Mouse (Mus musculus) thymus, adult 2 months (tissue): ENCODE measurements around the gene Gm34653.
"Not testable (repeated sequence)": the region's sequence is repeated elsewhere in the genome, so short reads cannot be mapped to it uniquely, and the experiment has no call there.

Source experiments
- CTCF ChIP-seq: fragments of 200-500 bp; IDR thresholded peaks from 2 replicates; pipeline ENCODE4 v1.5.1; 2012; ENCODE audit warnings: mild to moderate bottlenecking, control low read depth, low read length, moderate library complexity, borderline replicate concordance; ENCODE audit not compliant: control insufficient read depth, poor library complexity, insufficient read depth; ENCODE audit errors: extremely low read depth
- POLR2A ChIP-seq: fragments of 200-500 bp; IDR thresholded peaks from 2 replicates; pipeline ENCODE4 v1.6.1; 2012; ENCODE audit warnings: mild to moderate bottlenecking, low read length, control low read depth, moderate library complexity; ENCODE audit not compliant: control insufficient read depth, poor library complexity, insufficient read depth; ENCODE audit errors: extremely low read depth

- not testable (repeated sequence) for TF ChIP-seq CTCF, POLR2A
These were observed 30.1 kb upstream of the Gm34653 start for GRCm38 (mm10) chr2:34802565-34803245.
